Mouse (Mus musculus): ENCODE measurements at regions not wholly inside any gene's neighbourhood (a gene's known extent, or its start where the extent isn't known, plus 50 kb on each side); places are given as distances from the start of the nearest gene placed in this dataset.
A peak's percentile ranks its signal among the peaks of the same experiment; 100 is the strongest.

GRCm38 (mm10) chr13:97647486-97647885 is 112.9 kb downstream of the Gm10260 start:
- Histone ChIP-seq H3K36me3 (ENCODE audit: control insufficient read depth, insufficient read depth, low read length) (no peaks in the 10 kb centered on the region), H3K27me3 (ENCODE audit: control insufficient read depth, insufficient read depth, low read length) (no peaks in the 10 kb centered on the region), H3K4me3 (replicated peaks; ENCODE audit: low read depth, low read length) (no peak overlapping the region), H3K4me2 (ENCODE audit: low read length) (no peak overlapping the region), H3K27ac (replicated peaks; ENCODE audit: low read depth, low read length) (no peak overlapping the region), H3K9ac (replicated peaks; ENCODE audit: low read length) (no peak overlapping the region), H3K9me3 (ENCODE audit: control insufficient read depth, low read length) (no peaks in the 10 kb centered on the region), H3K4me1 (ENCODE audit: control insufficient read depth, insufficient read depth, low read length) (peaks cover 9% of the 10 kb centered on the region; the same call in 1 of the 2 replicates)
- ATAC-seq (ENCODE audit: low FRiP score, low TSS enrichment) (no peak), DNase-seq (no peak)
- 77% methylated on average over 4 of the region's 4 CpGs for WGBS

- no peak for ATAC-seq (ENCODE audit: low FRiP score, low TSS enrichment)
- Histone ChIP-seq H3K4me1 (ENCODE audit: control insufficient read depth, insufficient read depth, low read length) (0 out of 2 replicates have a peak, but pooled peaks cover 5% of the 10 kb centered on the region), H3K4me2 (ENCODE audit: low read length) (no peak overlapping the region), H3K27ac (replicated peaks; ENCODE audit: low read depth, low read length) (no peak overlapping the region), H3K27me3 (ENCODE audit: control insufficient read depth, insufficient read depth, low read length) (no peaks in the 10 kb centered on the region), H3K9me3 (ENCODE audit: control insufficient read depth, low read length) (no peaks in the 10 kb centered on the region), H3K4me3 (replicated peaks; ENCODE audit: low read depth, low read length) (no peak overlapping the region), H3K36me3 (ENCODE audit: control insufficient read depth, insufficient read depth, low read length) (no peaks in the 10 kb centered on the region), H3K9ac (replicated peaks; ENCODE audit: low read length) (no peak overlapping the region)
- WGBS = 85% methylated on average over 7 of the region's 7 CpGs
- no peak for DNase-seq
These were observed 114.4 kb downstream of the Gm10260 start for GRCm38 (mm10) chr13:97646021-97646385.

- peak; percentile 36 for DNase-seq
- WGBS = 78% methylated on average over 15 of the region's 15 CpGs
- no peak for ATAC-seq (ENCODE audit: low FRiP score, low TSS enrichment)
These were observed 115.1 kb downstream of the Gm10260 start for GRCm38 (mm10) chr13:97645107-97646020.

GRCm38 (mm10) chr13:97640236-97640635 is 120.2 kb downstream of the Gm10260 start:
- Histone ChIP-seq H3K4me2 (ENCODE audit: low read length) (no peak overlapping the region), H3K27ac (replicated peaks; ENCODE audit: low read depth, low read length) (no peak overlapping the region), H3K9me3 (ENCODE audit: control insufficient read depth, low read length) (no peaks in the 10 kb centered on the region), H3K4me3 (replicated peaks; ENCODE audit: low read depth, low read length) (no peak overlapping the region), H3K36me3 (ENCODE audit: control insufficient read depth, insufficient read depth, low read length) (no peaks in the 10 kb centered on the region), H3K4me1 (ENCODE audit: control insufficient read depth, insufficient read depth, low read length) (peaks cover 13% of the 10 kb centered on the region), H3K9ac (replicated peaks; ENCODE audit: low read length) (no peak overlapping the region), H3K27me3 (ENCODE audit: control insufficient read depth, insufficient read depth, low read length) (no peaks in the 10 kb centered on the region)
- ATAC-seq (ENCODE audit: low FRiP score, low TSS enrichment) (no peak), DNase-seq (no peak)
- 92% methylated on average over 3 of the region's 3 CpGs for WGBS

More at GRCm38 (mm10) chr13:97645107-97646020, 115.1 kb downstream of the Gm10260 start:
- no peak overlapping the region for H3K27ac ChIP-seq (replicated peaks; ENCODE audit: low read depth, low read length)
- no peaks in the 10 kb centered on the region for H3K9me3 ChIP-seq (ENCODE audit: control insufficient read depth, low read length)
- H3K36me3 ChIP-seq (ENCODE audit: control insufficient read depth, insufficient read depth, low read length) = no peaks in the 10 kb centered on the region
- H3K4me3 ChIP-seq (replicated peaks; ENCODE audit: low read depth, low read length) = no peak overlapping the region
- H3K4me1 ChIP-seq (ENCODE audit: control insufficient read depth, insufficient read depth, low read length) = 0 out of 2 replicates have a peak, but pooled peaks cover 5% of the 10 kb centered on the region
- no peak overlapping the region for H3K4me2 ChIP-seq (ENCODE audit: low read length)
- no peak overlapping the region for H3K9ac ChIP-seq (replicated peaks; ENCODE audit: low read length)
- H3K27me3 ChIP-seq (ENCODE audit: control insufficient read depth, insufficient read depth, low read length) = no peaks in the 10 kb centered on the region

GRCm38 (mm10) chr13:97639656-97640055 is 120.8 kb downstream of the Gm10260 start:
- H3K4me1 ChIP-seq (ENCODE audit: control insufficient read depth, insufficient read depth, low read length) = peaks cover 13% of the 10 kb centered on the region

GRCm38 (mm10) chr13:97638457-97639088 is 121.9 kb downstream of the Gm10260 start:
- no peak overlapping the region for H3K4me2 ChIP-seq (ENCODE audit: low read length)
- ATAC-seq (ENCODE audit: low FRiP score, low TSS enrichment) (peak; percentile 50; the same call in 1 of the 2 replicates), DNase-seq (peak; percentile 79)
- no peaks in the 10 kb centered on the region for H3K36me3 ChIP-seq (ENCODE audit: control insufficient read depth, insufficient read depth, low read length)
- 43% methylated on average over 5 of the region's 5 CpGs for WGBS
- no peaks in the 10 kb centered on the region for H3K9me3 ChIP-seq (ENCODE audit: control insufficient read depth, low read length)
- H3K27me3 ChIP-seq (ENCODE audit: control insufficient read depth, insufficient read depth, low read length) = no peaks in the 10 kb centered on the region
- H3K9ac ChIP-seq (replicated peaks; ENCODE audit: low read length) = no peak overlapping the region
- peaks cover 13% of the 10 kb centered on the region for H3K4me1 ChIP-seq (ENCODE audit: control insufficient read depth, insufficient read depth, low read length)
- H3K4me3 ChIP-seq (replicated peaks; ENCODE audit: low read depth, low read length) = no peak overlapping the region
- peak overlapping the region; percentile 71 for H3K27ac ChIP-seq (replicated peaks; ENCODE audit: low read depth, low read length)

More at GRCm38 (mm10) chr13:97639656-97640055, 120.8 kb downstream of the Gm10260 start:
- ATAC-seq (ENCODE audit: low FRiP score, low TSS enrichment) (no peak), DNase-seq (no peak)
- no peak overlapping the region for H3K4me2 ChIP-seq (ENCODE audit: low read length)
- H3K27ac ChIP-seq (replicated peaks; ENCODE audit: low read depth, low read length) = no peak overlapping the region
- H3K27me3 ChIP-seq (ENCODE audit: control insufficient read depth, insufficient read depth, low read length) = no peaks in the 10 kb centered on the region
- H3K9ac ChIP-seq (replicated peaks; ENCODE audit: low read length) = no peak overlapping the region
- no peaks in the 10 kb centered on the region for H3K36me3 ChIP-seq (ENCODE audit: control insufficient read depth, insufficient read depth, low read length)
- H3K9me3 ChIP-seq (ENCODE audit: control insufficient read depth, low read length) = no peaks in the 10 kb centered on the region
- H3K4me3 ChIP-seq (replicated peaks; ENCODE audit: low read depth, low read length) = no peak overlapping the region
- 73% methylated on average over 3 of the region's 3 CpGs for WGBS

GRCm38 (mm10) chr13:97637506-97637905 is 122.9 kb downstream of the Gm10260 start:
- no peak overlapping the region for H3K9ac ChIP-seq (replicated peaks; ENCODE audit: low read length)
- H3K36me3 ChIP-seq (ENCODE audit: control insufficient read depth, insufficient read depth, low read length) = no peaks in the 10 kb centered on the region

GRCm38 (mm10) chr13:97634041-97634788 is 126.2 kb downstream of the Gm10260 start:
- Histone ChIP-seq H3K36me3 (ENCODE audit: control insufficient read depth, insufficient read depth, low read length) (no peaks in the 10 kb centered on the region), H3K27ac (replicated peaks; ENCODE audit: low read depth, low read length) (no peak overlapping the region), H3K4me1 (ENCODE audit: control insufficient read depth, insufficient read depth, low read length) (peaks cover 9% of the 10 kb centered on the region), H3K27me3 (ENCODE audit: control insufficient read depth, insufficient read depth, low read length) (no peaks in the 10 kb centered on the region), H3K4me3 (replicated peaks; ENCODE audit: low read depth, low read length) (no peak overlapping the region), H3K9me3 (ENCODE audit: control insufficient read depth, low read length) (no peaks in the 10 kb centered on the region), H3K9ac (replicated peaks; ENCODE audit: low read length) (no peak overlapping the region), H3K4me2 (ENCODE audit: low read length) (no peak overlapping the region)
- DNase-seq (no peak), ATAC-seq (ENCODE audit: low FRiP score, low TSS enrichment) (no peak)
- 73% methylated on average over 8 of the region's 8 CpGs for WGBS

More at GRCm38 (mm10) chr13:97637506-97637905, 122.9 kb downstream of the Gm10260 start:
- 91% methylated on average over 6 of the region's 6 CpGs for WGBS
- Histone ChIP-seq H3K9me3 (ENCODE audit: control insufficient read depth, low read length) (no peaks in the 10 kb centered on the region), H3K27ac (replicated peaks; ENCODE audit: low read depth, low read length) (no peak overlapping the region), H3K27me3 (ENCODE audit: control insufficient read depth, insufficient read depth, low read length) (no peaks in the 10 kb centered on the region), H3K4me2 (ENCODE audit: low read length) (no peak overlapping the region), H3K4me3 (replicated peaks; ENCODE audit: low read depth, low read length) (no peak overlapping the region), H3K4me1 (ENCODE audit: control insufficient read depth, insufficient read depth, low read length) (peaks cover 13% of the 10 kb centered on the region)
- ATAC-seq (ENCODE audit: low FRiP score, low TSS enrichment) = no peak
- DNase-seq = no peak

All from midbrain, embryonic 14.5 days (tissue).